Mouse (Mus musculus): ENCODE data around the gene Dimt1.
"Not testable (repeated sequence)": the region's sequence is repeated elsewhere in the genome, so short reads cannot be mapped to it uniquely, and the experiment has no call there.

Gene Dimt1

DNA sequence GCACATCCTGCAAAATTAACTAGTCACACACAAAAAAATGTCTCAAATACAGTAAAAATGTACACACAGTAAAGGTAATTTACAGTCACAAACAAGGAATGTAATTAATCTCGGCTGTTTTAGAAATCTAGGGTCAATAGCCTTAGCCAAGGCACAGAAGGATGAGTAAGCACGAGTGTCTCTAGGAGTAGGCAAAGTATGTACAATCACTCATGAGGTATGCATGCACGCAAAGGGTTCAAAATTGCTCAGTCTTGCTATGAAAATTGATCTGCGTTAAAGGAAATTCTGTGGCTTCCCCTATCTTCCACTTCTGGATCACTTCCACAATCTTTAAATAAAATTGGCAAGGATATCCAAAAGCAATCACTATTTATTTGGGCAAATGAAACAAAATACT lies 14.6 kb downstream of the Dimt1 start:
- no peak for DNase-seq (ENCODE audit: low spot score)

DNA sequence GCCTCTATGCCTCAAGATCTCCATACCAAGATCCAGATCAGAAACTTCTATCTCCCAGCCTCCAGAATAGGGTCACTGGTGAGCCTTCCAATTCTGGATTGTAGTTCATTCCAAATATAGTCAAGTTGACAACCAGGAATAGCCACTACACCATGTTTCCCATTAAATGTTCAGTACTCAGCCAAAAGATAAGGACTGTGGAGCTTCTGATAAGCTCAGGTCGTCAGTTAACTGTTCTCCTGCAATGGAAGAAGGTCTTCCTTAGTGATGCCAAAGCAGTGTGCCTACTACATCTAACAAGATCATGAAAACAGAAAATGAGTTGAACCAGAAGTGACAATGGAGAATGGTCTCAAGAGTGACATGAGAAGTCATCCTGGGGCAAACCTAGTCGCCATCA lies 50.0 kb downstream of the Dimt1 start:
- no peak for DNase-seq (ENCODE audit: low spot score)

DNA sequence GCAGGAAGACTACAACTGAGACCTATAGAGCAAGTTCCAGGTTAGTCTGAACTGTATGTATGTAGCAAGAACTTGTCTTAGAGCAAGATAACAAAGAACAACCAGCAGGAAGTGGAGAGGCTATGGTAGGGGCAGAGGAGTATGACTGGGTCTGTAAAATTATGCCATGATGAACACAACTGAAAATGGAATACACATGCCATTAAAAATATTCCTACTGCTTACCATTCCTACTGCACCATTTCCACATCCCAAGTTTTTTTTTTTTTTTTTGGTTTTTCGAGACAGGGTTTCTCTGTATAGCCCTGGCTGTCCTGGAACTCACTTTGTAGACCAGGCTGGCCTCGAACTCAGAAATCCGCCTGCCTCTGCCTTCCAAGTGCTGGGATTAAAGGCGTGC lies 50.6 kb downstream of the Dimt1 start:
- not testable (repeated sequence) for DNase-seq (ENCODE audit: low spot score)

DNA sequence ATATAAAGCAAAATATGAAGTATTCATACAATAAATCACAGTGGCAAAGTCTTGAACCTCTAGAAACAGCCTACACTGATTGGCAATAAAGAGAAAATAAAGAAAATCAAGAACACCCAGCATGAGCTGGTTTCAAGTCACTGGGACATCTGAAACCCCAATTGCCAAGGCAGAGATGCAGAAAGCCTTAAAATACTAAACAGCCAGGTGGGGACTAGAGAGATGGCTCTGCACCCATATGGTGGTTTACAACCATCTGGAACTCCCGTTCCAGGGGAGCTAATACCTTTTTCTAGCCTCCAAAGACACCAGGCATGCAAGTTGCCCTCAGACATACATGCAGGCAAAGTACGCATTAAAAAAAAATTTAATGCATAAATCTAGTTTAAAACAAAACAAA lies 51.1 kb downstream of the Dimt1 start:
- no peak for DNase-seq (ENCODE audit: low spot score)

DNA sequence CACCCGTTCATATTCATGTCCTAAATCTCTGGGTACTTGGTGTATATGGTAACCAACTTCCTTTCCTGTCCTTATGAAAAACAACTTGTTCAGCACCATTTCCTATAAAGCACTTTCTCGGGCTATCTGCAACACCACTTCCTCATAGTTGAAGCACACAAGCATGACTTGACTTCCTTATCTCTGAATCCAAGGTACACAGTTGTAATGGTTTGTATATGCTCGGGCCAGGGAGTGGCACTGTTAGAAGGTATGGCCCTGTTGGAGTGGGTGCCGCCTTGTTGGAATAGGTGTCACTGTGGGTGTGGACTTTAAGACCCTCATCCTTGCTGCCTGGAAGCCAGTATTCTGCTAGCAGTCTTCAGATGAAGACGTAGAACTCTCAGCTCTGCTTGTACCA lies 51.7 kb downstream of the Dimt1 start:
- DNase-seq (ENCODE audit: low spot score), result no peak

DNA sequence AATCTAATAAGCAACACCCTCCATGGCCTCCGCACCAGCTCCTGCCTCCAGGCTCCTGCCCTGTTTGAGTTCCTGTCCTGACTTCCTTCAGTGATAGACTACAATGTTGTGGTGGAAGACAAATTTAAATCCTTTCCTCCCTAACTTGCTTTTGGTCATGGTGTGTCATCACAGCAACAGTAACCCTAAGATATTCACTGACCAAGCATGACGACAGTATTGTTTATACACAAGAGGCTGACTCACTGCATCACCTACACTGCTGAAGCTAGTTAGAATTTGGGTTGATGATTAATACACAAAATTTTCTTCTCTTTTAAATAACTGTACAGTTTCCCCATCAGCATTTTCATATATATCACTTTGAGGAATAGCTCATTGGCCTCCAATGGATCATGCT lies 56.3 kb downstream of the Dimt1 start:
- no peak for DNase-seq (ENCODE audit: low spot score)

DNA sequence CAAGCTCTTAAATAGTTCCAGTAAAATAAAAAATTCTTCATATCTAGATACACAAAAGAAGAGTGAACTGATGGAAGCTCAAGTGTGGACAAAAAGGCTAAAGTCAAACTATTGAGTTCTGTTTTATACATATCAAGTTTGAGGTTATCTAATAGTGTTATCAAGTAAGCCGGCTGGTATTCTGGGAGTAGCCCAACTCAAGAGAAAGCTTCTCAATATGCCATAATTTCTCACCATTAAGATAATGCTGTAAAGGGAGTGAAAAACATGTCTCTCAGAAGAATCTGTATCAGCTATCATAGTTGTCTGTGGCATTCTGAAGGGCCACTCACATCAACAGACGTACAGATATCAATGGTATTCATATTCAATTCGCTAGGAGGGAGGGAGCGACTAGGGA lies 61.2 kb downstream of the Dimt1 start:
- DNase-seq (ENCODE audit: low spot score), result no peak
